Mouse (Mus musculus) CH12.LX (cell line): ENCODE data around the gene Grk3. TPM values are rescaled to one million over a fixed set of nuclear protein-coding genes. Genes with fewer than 3 reads are reported as not detected.

ENCODE experiments used
- DNase-seq: peaks from one replicate; pipeline ENCODE4 v3.0.0-alpha.2; 2013; ENCODE audit errors: extremely low read depth
- H3K27ac ChIP-seq: 2 replicates; pipeline ENCODE4 v1.5.1; 2012; ENCODE audit warnings: low read depth, mild to moderate bottlenecking, control low read depth, moderate library complexity; ENCODE audit not compliant: insufficient read depth
- H3K27me3 ChIP-seq: replicated peaks from 2 replicates; pipeline ENCODE3; 2012; ENCODE audit warnings: inconsistent platforms
- H3K36me3 ChIP-seq, 2 experiments: replicated peaks in 1 of 2; 2 replicates each; pipeline versions ENCODE3 to v1.6.1; 2012; ENCODE audit warnings: inconsistent platforms in 1 of 2, low read length in 1 of 2, mild to moderate bottlenecking in 1 of 2, mixed read lengths in 1 of 2, moderate library complexity in 1 of 2; ENCODE audit not compliant: control insufficient read depth in 1 of 2, insufficient read depth in 1 of 2
- H3K4me1 ChIP-seq, 2 experiments: 2 replicates each; pipeline ENCODE4 v1.6.1; 2012; ENCODE audit warnings: inconsistent platforms in 1 of 2, moderate library complexity in 1 of 2; ENCODE audit not compliant: insufficient read depth in 2 of 2, control insufficient read depth in 1 of 2
- H3K4me2 ChIP-seq: 2 replicates; pipeline ENCODE4 v1.6.1; 2012; ENCODE audit warnings: low read depth, mild to moderate bottlenecking, control low read depth; ENCODE audit not compliant: poor library complexity, insufficient read depth, severe bottlenecking
- H3K4me3 ChIP-seq, 3 experiments: fragments of 150-350 bp in 1 of 3; sonication (generic) in 1 of 3; replicated peaks in 1 of 3; 2 replicates each; pipeline versions ENCODE3 to v1.5.1; 2011 to 2012; ENCODE audit warnings: low read depth in 2 of 3, low read length in 2 of 3, mild to moderate bottlenecking in 2 of 3, moderate library complexity in 2 of 3, control low read depth in 1 of 3, improper control_type of control experiment in 1 of 3, inconsistent platforms in 1 of 3, mixed read lengths in 1 of 3; ENCODE audit not compliant: poor library complexity in 1 of 3
- H3K79me2 ChIP-seq: replicated peaks from 2 replicates; pipeline ENCODE4 v1.6.1; 2012; ENCODE audit warnings: mild to moderate bottlenecking, moderate library complexity; ENCODE audit not compliant: control insufficient read depth, poor library complexity, insufficient read depth, severe bottlenecking; ENCODE audit errors: extremely low read depth
- H3K9ac ChIP-seq: 2 replicates; pipeline ENCODE4 v1.6.1; 2012; ENCODE audit warnings: low read depth, mild to moderate bottlenecking, control low read depth, moderate library complexity; ENCODE audit not compliant: insufficient read depth
- H3K9me3 ChIP-seq: replicated peaks from 2 replicates; pipeline ENCODE3; 2012; ENCODE audit warnings: low read length, inconsistent platforms, mixed read lengths
- BHLHE40 ChIP-seq: IDR thresholded peaks from 2 replicates; pipeline ENCODE4 v1.6.1; 2011; ENCODE audit warnings: mild to moderate bottlenecking, low read depth, low read length, improper control_type of control experiment
- CHD2 ChIP-seq: IDR thresholded peaks from 2 replicates; pipeline ENCODE4 v1.6.1; 2011; ENCODE audit warnings: low read length, improper control_type of control experiment
- CTCF ChIP-seq, 2 experiments: IDR thresholded peaks in 1 of 2; conservative IDR thresholded peaks in 1 of 2; 2 replicates each; pipeline ENCODE4 v1.5.1; 2011 to 2012; ENCODE audit warnings: low read depth in 2 of 2, low read length in 2 of 2, improper control_type of control experiment in 1 of 2, inconsistent platforms in 1 of 2, mild to moderate bottlenecking in 1 of 2, moderate library complexity in 1 of 2
- ELF1 ChIP-seq: IDR thresholded peaks from 2 replicates; pipeline ENCODE4 v1.6.1; 2014; ENCODE audit warnings: low read depth, mild to moderate bottlenecking, inconsistent platforms, low read length, improper control_type of control experiment
- ETS1 ChIP-seq: conservative IDR thresholded peaks from 2 replicates; pipeline ENCODE4 v1.6.1; 2012; ENCODE audit warnings: low read depth, mild to moderate bottlenecking, inconsistent platforms, low read length, improper control_type of control experiment, moderate library complexity
- IRF4 ChIP-seq: IDR thresholded peaks from 2 replicates; pipeline ENCODE4 v1.6.1; 2014; ENCODE audit warnings: low read depth, mild to moderate bottlenecking, inconsistent platforms, low read length, improper control_type of control experiment
- JUN ChIP-seq: IDR thresholded peaks from 2 replicates; pipeline ENCODE4 v1.6.1; 2011; ENCODE audit warnings: low read depth, mild to moderate bottlenecking, low read length, improper control_type of control experiment, moderate library complexity; ENCODE audit not compliant: insufficient read depth
- JUND ChIP-seq: conservative IDR thresholded peaks from 2 replicates; pipeline ENCODE4 v1.6.1; 2011; ENCODE audit warnings: low read depth, low read length, improper control_type of control experiment
- KAT2A ChIP-seq: IDR thresholded peaks from 2 replicates; pipeline ENCODE4 v1.6.1; 2012; ENCODE audit warnings: low read length, improper control_type of control experiment, inconsistent platforms; ENCODE audit not compliant: insufficient replicate concordance
- MAZ ChIP-seq: IDR thresholded peaks from 2 replicates; pipeline ENCODE4 v1.6.1; 2012; ENCODE audit warnings: low read depth, mild to moderate bottlenecking, inconsistent platforms, low read length, improper control_type of control experiment, moderate library complexity
- MEF2A ChIP-seq: IDR thresholded peaks from 2 replicates; pipeline ENCODE4 v1.6.1; 2014; ENCODE audit warnings: low read depth, mild to moderate bottlenecking, inconsistent platforms, low read length, improper control_type of control experiment, borderline replicate concordance
- MXI1 ChIP-seq: IDR thresholded peaks from 2 replicates; pipeline ENCODE4 v1.6.1; 2011; ENCODE audit warnings: mild to moderate bottlenecking, low read depth, low read length, improper control_type of control experiment
- NELFE ChIP-seq: IDR thresholded peaks from 2 replicates; pipeline ENCODE4 v1.6.1; 2011; ENCODE audit warnings: low read depth, low read length, improper control_type of control experiment
- POLR2A ChIP-seq: IDR thresholded peaks from 2 replicates; pipeline ENCODE4 v1.6.1; 2011; ENCODE audit warnings: low read depth, mild to moderate bottlenecking, improper control_type of control experiment, low read length
- POLR2AphosphoS2 ChIP-seq: IDR thresholded peaks from 2 replicates; pipeline ENCODE4 v1.6.1; 2011; ENCODE audit warnings: low read depth, low read length, improper control_type of control experiment
- RCOR1 ChIP-seq: conservative IDR thresholded peaks from 2 replicates; pipeline ENCODE4 v1.6.1; 2012; ENCODE audit warnings: low read depth, mild to moderate bottlenecking, inconsistent platforms, low read length, improper control_type of control experiment
- SMC3 ChIP-seq: IDR thresholded peaks from 2 replicates; pipeline ENCODE4 v1.6.1; 2011; ENCODE audit warnings: low read depth, low read length, improper control_type of control experiment
- TCF12 ChIP-seq: IDR thresholded peaks from 2 replicates; pipeline ENCODE4 v1.6.1; 2014; ENCODE audit warnings: low read depth, mild to moderate bottlenecking, inconsistent platforms, low read length, improper control_type of control experiment
- USF1 ChIP-seq: IDR thresholded peaks from 2 replicates; pipeline ENCODE4 v1.6.1; 2014; ENCODE audit warnings: low read depth, mild to moderate bottlenecking, inconsistent platforms, low read length, improper control_type of control experiment
- USF2 ChIP-seq: conservative IDR thresholded peaks from 2 replicates; pipeline ENCODE4 v1.6.1; 2011; ENCODE audit warnings: low read depth, low read length, improper control_type of control experiment
- dilution Hi-C: fragments of 300-500 bp; cut with MboI; formaldehyde crosslinking; loops from 2 replicates; pipeline ENCODE4 v1.14.3; 2020; ENCODE audit warnings: low sequenced_read_pairs; ENCODE audit not compliant: extremely low pct_unique_long_range_greater_than_20kb, extremely low pct_ligation_motif_present
- in situ Hi-C: fragments of 300-500 bp; cut with MboI; formaldehyde crosslinking; loops from 3 replicates; pipeline ENCODE4 v1.14.3; 2019; ENCODE audit warnings: low sequenced_read_pairs, low pct_ligation_motif_present, low pct_unique_long_range_greater_than_20kb, mixed read lengths
- polyA plus RNA-seq: library from polyadenylated mRNA; unstranded; fragments of >175 nt; gene quantifications from 2 replicates; pipeline ENCODE4 v1.2.1, GENCODE M21; 2012; ENCODE audit warnings: low read depth; ENCODE audit not compliant: insufficient read length
- total RNA-seq, 2 experiments: library from RNA; depleted of rRNA; stranded (reverse); fragments of 300-350 nt in 1 of 2; fragments of >200 nt in 1 of 2; gene quantifications; 2 replicates each; pipeline ENCODE4 v1.2.3; 2012 to 2014

The Grk3 gene
- total and polyA plus RNA-seq, 3 experiments: not detected

- H3K4me1 ChIP-seq: no peaks in the 10 kb centered on the region
- peaks cover 93% of the 10 kb centered on the region for H3K9me3 ChIP-seq
- H3K27me3 ChIP-seq: no peaks in the 10 kb centered on the region
- TF ChIP-seq SMC3: no peak
- no peak for TF ChIP-seq MEF2A
- no peak for TF ChIP-seq MAZ
- TF ChIP-seq ETS1: no peak
- TF ChIP-seq CHD2: no peak
- TF ChIP-seq IRF4: no peak
- no peak for TF ChIP-seq BHLHE40
- H3K36me3 ChIP-seq: no peaks in the 10 kb centered on the region
- in situ Hi-C loops (no loop called here), dilution Hi-C loops (no loop called here)
- no peak for DNase-seq
- no peak overlapping the region for H3K27ac ChIP-seq
- no peaks in the 10 kb centered on the region for H3K79me2 ChIP-seq
- H3K4me3 ChIP-seq: no peak overlapping the region
- no peak overlapping the region for H3K4me2 ChIP-seq
- no peak overlapping the region for H3K9ac ChIP-seq
Observed at GRCm38 (mm10) chr5:112950847-112951246, 64.7 kb downstream of the Grk3 start.

GRCm38 (mm10) chr5:112945925-112946324, 69.7 kb downstream of the Grk3 start:
- Histone ChIP-seq H3K4me3 (no peak overlapping the region), H3K9me3 (peaks cover 91% of the 10 kb centered on the region), H3K27ac (no peak overlapping the region), H3K9ac (no peak overlapping the region), H3K36me3 (no peaks in the 10 kb centered on the region), H3K79me2 (no peaks in the 10 kb centered on the region), H3K27me3 (no peaks in the 10 kb centered on the region), H3K4me2 (no peak overlapping the region), H3K4me1 (no peaks in the 10 kb centered on the region)
- dilution Hi-C loops (no loop called here), in situ Hi-C loops (no loop called here)
- TF ChIP-seq TCF12 (no peak), MXI1 (no peak), JUND (no peak), USF1 (no peak), JUN (no peak), BHLHE40 (no peak), ELF1 (no peak), IRF4 (no peak), CTCF (conservative IDR thresholded peaks at IDR 0.05 in 1 of 2, IDR thresholded peaks at IDR 0.05 in 1 of 2; ENCODE audit: low read depth in 2 of 2, low read length in 2 of 2) (no peak), KAT2A (no peak), POLR2AphosphoS2 (no peak), NELFE (no peak), RCOR1 (no peak), USF2 (no peak), POLR2A (no peak)
- no peak for DNase-seq
